Mouse (Mus musculus): Measurements from ENCODE around the gene Nepn. TPM values are rescaled to one million over a fixed set of nuclear protein-coding genes. Genes with fewer than 3 reads are reported as not detected.
A peak's percentile ranks its signal among the peaks of the same experiment; 100 is the strongest.
"Not testable (repeated sequence)": the region's sequence is repeated elsewhere in the genome, so short reads cannot be mapped to it uniquely, and the experiment has no call there.

The Nepn gene
- 0.14 TPM in 1 of 2 replicates, not detected in the other for polyA plus RNA-seq (2015; fragmentation: Nextera tagmentation; extraction: Ambion mirVana)

GRCm38 (mm10) chr10:52388922-52389430 lies at the start of gene Nepn:
Gene Nepn, plus strand, starts transcription at chr10:52388972.
- no peak within 1 kb of the TSS for H3K4me3 ChIP-seq (ENCODE audit: low read depth, low read length)
- WGBS (ENCODE audit: insufficient replicate concordance), result 62% methylated on average over 5 of the region's 5 CpGs
- no peak within 1 kb of the TSS for H3K9ac ChIP-seq (ENCODE audit: low read depth, low read length)
- H3K9me3 ChIP-seq (replicated peaks; ENCODE audit: control insufficient read depth, low read length), result no peaks in the 10 kb centered on the region
- no peak for ATAC-seq (ENCODE audit: low read depth)
- no peaks in the 10 kb centered on the region for H3K27me3 ChIP-seq (ENCODE audit: control insufficient read depth, insufficient read depth, low read depth, low read length)
- no peak within 1 kb of the TSS for H3K27ac ChIP-seq (ENCODE audit: low read length)
- no peaks in the 10 kb centered on the region for H3K4me1 ChIP-seq (ENCODE audit: control insufficient read depth, low read depth, low read length)
- H3K4me2 ChIP-seq (ENCODE audit: low read depth, low read length), result no peak within 1 kb of the TSS
- no peaks in the 10 kb centered on the region for H3K36me3 ChIP-seq (ENCODE audit: control insufficient read depth, insufficient read depth)

GRCm38 (mm10) chr10:52343324-52343723 lies 45.4 kb upstream of the Nepn start:
- H3K9ac ChIP-seq (ENCODE audit: low read depth, low read length); H3K27me3 ChIP-seq (ENCODE audit: control insufficient read depth, insufficient read depth, low read depth, low read length); H3K36me3 ChIP-seq (ENCODE audit: control insufficient read depth, insufficient read depth); H3K4me3 ChIP-seq (ENCODE audit: low read depth, low read length); H3K4me2 ChIP-seq (ENCODE audit: low read depth, low read length); H3K4me1 ChIP-seq (ENCODE audit: control insufficient read depth, low read depth, low read length); H3K9me3 ChIP-seq (replicated peaks; ENCODE audit: control insufficient read depth, low read length); ATAC-seq (ENCODE audit: low read depth); H3K27ac ChIP-seq (ENCODE audit: low read length): not testable (repeated sequence)
- 81% methylated on average over 4 of the region's 4 CpGs for WGBS (ENCODE audit: insufficient replicate concordance)

GRCm38 (mm10) chr10:52353184-52353583 lies 35.6 kb upstream of the Nepn start:
- no peak overlapping the region for H3K4me3 ChIP-seq (ENCODE audit: low read depth, low read length)
- no peak for ATAC-seq (ENCODE audit: low read depth)
- no peak overlapping the region for H3K4me2 ChIP-seq (ENCODE audit: low read depth, low read length)
- H3K36me3 ChIP-seq (ENCODE audit: control insufficient read depth, insufficient read depth), result peaks cover 11% of the 10 kb centered on the region
- H3K9ac ChIP-seq (ENCODE audit: low read depth, low read length), result no peak overlapping the region
- WGBS (ENCODE audit: insufficient replicate concordance), result 77% methylated on average over 9 of the region's 9 CpGs
- H3K4me1 ChIP-seq (ENCODE audit: control insufficient read depth, low read depth, low read length), result no peaks in the 10 kb centered on the region
- no peaks in the 10 kb centered on the region for H3K9me3 ChIP-seq (replicated peaks; ENCODE audit: control insufficient read depth, low read length)
- H3K27me3 ChIP-seq (ENCODE audit: control insufficient read depth, insufficient read depth, low read depth, low read length), result no peaks in the 10 kb centered on the region
- H3K27ac ChIP-seq (ENCODE audit: low read length), result no peak overlapping the region

- Histone ChIP-seq H3K27me3 (ENCODE audit: control insufficient read depth, insufficient read depth, low read depth, low read length) (no peaks in the 10 kb centered on the region), H3K4me3 (ENCODE audit: low read depth, low read length) (no peak within 1 kb of the TSS), H3K36me3 (ENCODE audit: control insufficient read depth, insufficient read depth) (no peaks in the 10 kb centered on the region), H3K9me3 (replicated peaks; ENCODE audit: control insufficient read depth, low read length) (no peaks in the 10 kb centered on the region), H3K9ac (ENCODE audit: low read depth, low read length) (no peak within 1 kb of the TSS), H3K4me2 (ENCODE audit: low read depth, low read length) (no peak within 1 kb of the TSS), H3K4me1 (ENCODE audit: control insufficient read depth, low read depth, low read length) (no peaks in the 10 kb centered on the region; the same call in 1 of the 2 replicates), H3K27ac (ENCODE audit: low read length) (no peak within 1 kb of the TSS)
- WGBS (ENCODE audit: insufficient replicate concordance), result 75% methylated on average over 2 of the region's 2 CpGs
- no peak for ATAC-seq (ENCODE audit: low read depth)
Observed at GRCm38 (mm10) chr10:52358467-52358866, 30.3 kb upstream of the Nepn start, which contains the start of gene Gm26741. Gene Gm26741, plus strand, starts transcription at chr10:52358767.

GRCm38 (mm10) chr10:52360241-52360735 lies 28.5 kb upstream of the Nepn start:
- Histone ChIP-seq H3K4me2 (ENCODE audit: low read depth, low read length) (no peak overlapping the region), H3K9me3 (replicated peaks; ENCODE audit: control insufficient read depth, low read length) (no peaks in the 10 kb centered on the region), H3K27me3 (ENCODE audit: control insufficient read depth, insufficient read depth, low read depth, low read length) (no peaks in the 10 kb centered on the region), H3K4me1 (ENCODE audit: control insufficient read depth, low read depth, low read length) (no peaks in the 10 kb centered on the region; the same call in 1 of the 2 replicates), H3K27ac (ENCODE audit: low read length) (no peak overlapping the region), H3K9ac (ENCODE audit: low read depth, low read length) (no peak overlapping the region), H3K4me3 (ENCODE audit: low read depth, low read length) (no peak overlapping the region), H3K36me3 (ENCODE audit: control insufficient read depth, insufficient read depth) (no peaks in the 10 kb centered on the region)
- ATAC-seq (ENCODE audit: low read depth), result no peak
- 83% methylated on average over 4 of the region's 4 CpGs for WGBS (ENCODE audit: insufficient replicate concordance)

- no peak overlapping the region; the same call in 1 of the 2 replicates for H3K27ac ChIP-seq (ENCODE audit: low read length)
- ATAC-seq (ENCODE audit: low read depth), result peak; percentile 84
- 69% methylated on average over 9 of the region's 9 CpGs for WGBS (ENCODE audit: insufficient replicate concordance)
Observed at GRCm38 (mm10) chr10:52360862-52361609, 27.7 kb upstream of the Nepn start.

GRCm38 (mm10) chr10:52368376-52368775 lies 20.4 kb upstream of the Nepn start:
- no peak for ATAC-seq (ENCODE audit: low read depth)
- 71% methylated on average over 4 of the region's 4 CpGs for WGBS (ENCODE audit: insufficient replicate concordance)

More at GRCm38 (mm10) chr10:52360862-52361609, 27.7 kb upstream of the Nepn start:
- no peaks in the 10 kb centered on the region; the same call in 1 of the 2 replicates for H3K4me1 ChIP-seq (ENCODE audit: control insufficient read depth, low read depth, low read length)
- no peak overlapping the region for H3K9ac ChIP-seq (ENCODE audit: low read depth, low read length)
- H3K36me3 ChIP-seq (ENCODE audit: control insufficient read depth, insufficient read depth), result no peaks in the 10 kb centered on the region
- no peak overlapping the region for H3K4me2 ChIP-seq (ENCODE audit: low read depth, low read length)
- no peak overlapping the region for H3K4me3 ChIP-seq (ENCODE audit: low read depth, low read length)
- no peaks in the 10 kb centered on the region for H3K9me3 ChIP-seq (replicated peaks; ENCODE audit: control insufficient read depth, low read length)
- no peaks in the 10 kb centered on the region for H3K27me3 ChIP-seq (ENCODE audit: control insufficient read depth, insufficient read depth, low read depth, low read length)

GRCm38 (mm10) chr10:52373834-52374233 lies 14.9 kb upstream of the Nepn start:
- Histone ChIP-seq H3K4me3 (ENCODE audit: low read depth, low read length) (no peak overlapping the region), H3K4me2 (ENCODE audit: low read depth, low read length) (no peak overlapping the region), H3K9ac (ENCODE audit: low read depth, low read length) (no peak overlapping the region), H3K4me1 (ENCODE audit: control insufficient read depth, low read depth, low read length) (peaks cover 3% of the 10 kb centered on the region), H3K9me3 (replicated peaks; ENCODE audit: control insufficient read depth, low read length) (no peaks in the 10 kb centered on the region), H3K27ac (ENCODE audit: low read length) (no peak overlapping the region), H3K27me3 (ENCODE audit: control insufficient read depth, insufficient read depth, low read depth, low read length) (no peaks in the 10 kb centered on the region), H3K36me3 (ENCODE audit: control insufficient read depth, insufficient read depth) (no peaks in the 10 kb centered on the region)
- ATAC-seq (ENCODE audit: low read depth), result no peak
- WGBS (ENCODE audit: insufficient replicate concordance), result 68% methylated on average over 4 of the region's 4 CpGs

More at GRCm38 (mm10) chr10:52368376-52368775, 20.4 kb upstream of the Nepn start:
- H3K9ac ChIP-seq (ENCODE audit: low read depth, low read length), result no peak overlapping the region
- no peaks in the 10 kb centered on the region for H3K4me1 ChIP-seq (ENCODE audit: control insufficient read depth, low read depth, low read length)
- no peak overlapping the region for H3K27ac ChIP-seq (ENCODE audit: low read length)
- H3K36me3 ChIP-seq (ENCODE audit: control insufficient read depth, insufficient read depth), result no peaks in the 10 kb centered on the region
- no peaks in the 10 kb centered on the region for H3K27me3 ChIP-seq (ENCODE audit: control insufficient read depth, insufficient read depth, low read depth, low read length)
- no peak overlapping the region for H3K4me2 ChIP-seq (ENCODE audit: low read depth, low read length)
- H3K9me3 ChIP-seq (replicated peaks; ENCODE audit: control insufficient read depth, low read length), result no peaks in the 10 kb centered on the region
- no peak overlapping the region for H3K4me3 ChIP-seq (ENCODE audit: low read depth, low read length)

- Histone ChIP-seq H3K9ac (ENCODE audit: low read depth, low read length) (no peak overlapping the region), H3K4me2 (ENCODE audit: low read depth, low read length) (no peak overlapping the region), H3K27me3 (ENCODE audit: control insufficient read depth, insufficient read depth, low read depth, low read length) (no peaks in the 10 kb centered on the region), H3K4me3 (ENCODE audit: low read depth, low read length) (no peak overlapping the region), H3K9me3 (replicated peaks; ENCODE audit: control insufficient read depth, low read length) (no peaks in the 10 kb centered on the region), H3K36me3 (ENCODE audit: control insufficient read depth, insufficient read depth) (no peaks in the 10 kb centered on the region), H3K27ac (ENCODE audit: low read length) (no peak overlapping the region), H3K4me1 (ENCODE audit: control insufficient read depth, low read depth, low read length) (peaks cover 3% of the 10 kb centered on the region)
- no peak for ATAC-seq (ENCODE audit: low read depth)
Observed at GRCm38 (mm10) chr10:52374651-52375050, 14.1 kb upstream of the Nepn start.

Measured in liver, embryonic 16.5 days (tissue).